Mouse (Mus musculus) left cerebral cortex, postnatal 36 days (tissue): ENCODE data around the gene Olfr1402. TPM values are rescaled to one million over a fixed set of nuclear protein-coding genes. Genes with fewer than 3 reads are reported as not detected.

ENCODE experiments used
- DNase-seq, 2 experiments: peaks; one replicate each; pipeline ENCODE4 v3.0.0; 2021 to 2022; ENCODE audit warnings: low spot score in 2 of 2, mixed read lengths in 1 of 2
- intact Hi-C: fragments of 180-260 bp; cut with DNase I; formaldehyde crosslinking; loops from one replicate; pipeline ENCODE4 v1.15.1; 2025
- total RNA-seq, 2 experiments: library from RNA; stranded (reverse); gene quantifications; 2 replicates each; pipeline ENCODE4 v1.2.3; 2021

Olfr1402 gene
- not detected for total RNA-seq

DNA sequence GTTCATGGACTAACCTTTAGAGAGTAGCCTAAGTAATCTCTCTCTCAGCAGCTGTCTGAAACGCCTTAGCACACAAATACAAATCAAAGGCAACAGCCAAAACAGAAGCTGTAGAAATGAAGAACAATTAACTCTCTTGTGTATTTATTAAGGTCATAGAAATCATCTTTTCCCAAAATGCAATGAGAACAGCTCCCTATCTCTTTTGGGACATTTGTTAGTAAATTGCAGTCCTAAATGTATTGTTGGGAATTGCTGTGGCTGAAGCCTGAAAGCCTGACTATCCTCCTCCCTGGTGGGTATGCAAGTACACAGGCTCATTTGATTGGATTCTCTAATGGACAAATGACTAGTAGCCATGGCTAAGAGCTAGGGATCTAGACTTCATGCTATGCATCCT, at the start of gene Olfr1402:
Olfr1402 (minus strand) TSS at position 101 of the 400 bp plus-strand sequence.
- intact Hi-C loops, result no loop called here
- no peak for DNase-seq

DNA sequence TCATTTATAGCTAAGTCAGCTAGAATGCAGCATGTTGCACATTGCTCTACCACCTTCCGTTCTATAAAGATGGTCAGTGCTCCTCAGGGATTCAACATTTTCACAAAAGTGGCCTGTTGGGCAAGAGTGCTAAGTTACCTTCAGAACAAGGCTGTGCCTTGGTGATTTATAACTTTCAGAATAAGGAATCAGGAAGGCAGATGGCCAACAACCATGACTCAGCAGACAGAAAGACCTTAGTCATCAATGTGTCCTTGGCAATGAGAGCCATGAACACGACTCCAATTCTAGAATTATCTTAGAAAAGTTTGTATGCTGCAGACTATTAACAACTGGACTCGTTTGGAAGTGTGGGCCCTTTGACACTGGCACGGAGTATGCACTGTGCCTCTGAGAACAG, 33.5 kb upstream of the Olfr1402 start:
- intact Hi-C loops, result no loop called here

DNA sequence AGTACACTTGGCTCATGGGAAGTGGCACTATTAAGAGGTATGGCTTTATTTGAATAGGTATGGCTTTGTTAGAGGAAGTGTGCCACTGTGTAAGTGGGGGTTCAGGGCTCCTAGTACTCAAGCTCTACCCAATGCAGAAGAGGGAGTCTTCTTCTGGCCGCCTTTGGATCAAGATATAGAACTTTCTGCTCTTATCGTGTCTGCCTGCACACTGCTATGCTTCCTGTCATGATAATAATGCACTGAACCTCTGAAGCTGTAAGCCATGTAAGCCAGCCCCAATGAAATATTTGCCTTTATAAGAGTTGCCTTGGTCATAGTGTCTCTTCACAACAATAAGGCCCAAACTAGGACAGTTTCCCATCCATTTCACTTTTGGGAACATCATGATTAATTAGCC, 16.8 kb upstream of the Olfr1402 start:
- no peak for DNase-seq
- intact Hi-C loops, result no loop called here

More for the DNA sequence above, 33.5 kb upstream of the Olfr1402 start:
- no peak for DNase-seq

DNA sequence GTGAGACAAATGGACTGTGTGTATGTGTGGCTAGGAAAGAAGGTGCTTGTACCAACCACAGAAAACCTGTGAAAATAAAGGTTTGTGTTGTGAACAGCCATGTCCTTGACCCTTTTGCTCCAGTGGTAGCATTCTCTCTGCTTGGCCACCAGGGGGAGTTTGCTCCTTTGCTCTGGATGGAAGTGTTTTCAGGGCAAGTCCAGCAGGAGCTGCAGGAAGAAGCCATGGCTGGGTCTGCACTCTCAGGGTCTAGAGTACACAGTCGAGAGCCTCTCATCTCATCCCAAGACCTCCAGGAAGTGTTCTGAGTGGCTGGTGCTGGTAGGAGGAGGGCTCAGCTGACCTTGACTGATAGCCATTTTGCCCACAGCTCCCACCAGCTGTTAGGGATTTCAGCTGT, 27.5 kb downstream of the Olfr1402 start:
- peak in 1 of 2 experiments; percentile 4 for DNase-seq

DNA sequence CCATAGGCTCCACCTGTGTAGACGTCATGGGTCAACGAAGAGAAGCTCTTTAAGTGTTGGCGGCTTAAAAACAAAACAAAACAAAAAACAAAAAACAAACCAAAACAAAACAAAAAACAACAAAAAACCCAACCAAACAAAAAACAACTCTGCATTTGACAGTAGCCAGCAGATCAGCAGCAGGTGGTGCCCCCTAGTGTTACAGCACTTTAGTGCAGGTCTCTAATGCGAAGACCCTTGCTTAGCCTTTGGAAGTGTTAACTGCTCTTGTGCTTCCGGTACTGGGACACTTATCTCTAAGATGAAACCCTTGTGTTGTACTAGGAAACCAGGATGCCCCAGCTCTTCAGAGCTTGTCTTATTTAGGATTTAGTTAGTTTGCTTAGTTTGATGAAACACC, 28.7 kb downstream of the Olfr1402 start:
- intact Hi-C loops, result loop anchor here (10.0 kb wide), 1 partner anchor 142 kb away; no protein-coding TSS in a partner anchor
- no peak for DNase-seq

More for the DNA sequence above, 27.5 kb downstream of the Olfr1402 start:
- intact Hi-C loops, result loop anchor here (2.0 to 10.0 kb wide), 2 partner anchors 141 to 191 kb away; no protein-coding TSS in a partner anchor

DNA sequence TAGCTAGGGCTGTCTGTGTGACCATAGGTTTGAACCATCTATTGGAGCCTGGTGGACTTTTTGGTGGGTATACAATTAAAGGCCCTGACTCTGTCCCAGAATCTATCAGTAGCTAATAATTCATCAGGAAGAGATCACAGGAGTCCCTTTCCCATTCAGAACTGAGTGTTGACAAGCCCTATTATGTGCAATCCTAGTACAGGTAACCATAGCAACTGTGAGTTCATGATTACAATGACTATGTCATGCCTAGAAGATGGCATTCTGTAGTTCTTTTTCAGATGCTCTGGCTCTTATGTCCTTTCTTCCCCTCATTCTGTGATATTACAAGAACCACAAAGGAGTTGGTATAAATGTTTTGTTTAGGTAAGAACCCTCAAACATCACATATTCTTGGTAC, 51.4 kb downstream of the Olfr1402 start:
- intact Hi-C loops, result no loop called here
- DNase-seq, result no peak

DNA sequence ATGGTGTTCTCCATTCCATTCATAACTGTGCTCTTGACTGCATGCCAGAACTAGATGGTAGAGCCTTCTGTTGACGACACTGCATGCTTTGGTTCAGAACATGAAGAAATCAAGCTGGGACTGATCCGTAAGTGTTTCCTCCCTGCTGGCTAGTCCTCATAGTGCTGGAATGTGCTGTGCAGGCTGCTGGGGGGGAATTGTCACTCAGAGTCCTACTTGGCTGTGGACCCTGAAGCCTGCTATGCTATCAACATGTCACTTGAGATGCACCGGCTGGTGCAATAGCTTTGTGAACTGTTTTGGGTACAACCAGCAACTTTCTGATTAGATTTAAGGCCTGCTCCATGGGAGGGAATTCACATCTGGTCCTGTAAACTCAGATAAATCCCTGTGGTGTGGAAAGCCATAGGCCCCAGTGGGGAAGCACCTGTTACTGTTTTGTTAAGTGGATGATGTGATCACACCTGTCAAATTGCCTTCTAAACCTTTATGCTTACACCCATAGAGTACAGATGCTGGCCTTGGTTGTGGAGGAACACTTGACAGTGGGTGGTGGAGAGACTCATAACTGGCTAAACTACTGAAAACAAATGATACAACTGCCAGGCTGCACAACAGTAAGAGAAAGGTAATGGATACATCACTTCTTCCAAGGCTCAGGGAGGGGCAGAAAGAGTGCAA, 58.3 kb downstream of the Olfr1402 start:
- intact Hi-C loops, result no loop called here
- no peak for DNase-seq

DNA sequence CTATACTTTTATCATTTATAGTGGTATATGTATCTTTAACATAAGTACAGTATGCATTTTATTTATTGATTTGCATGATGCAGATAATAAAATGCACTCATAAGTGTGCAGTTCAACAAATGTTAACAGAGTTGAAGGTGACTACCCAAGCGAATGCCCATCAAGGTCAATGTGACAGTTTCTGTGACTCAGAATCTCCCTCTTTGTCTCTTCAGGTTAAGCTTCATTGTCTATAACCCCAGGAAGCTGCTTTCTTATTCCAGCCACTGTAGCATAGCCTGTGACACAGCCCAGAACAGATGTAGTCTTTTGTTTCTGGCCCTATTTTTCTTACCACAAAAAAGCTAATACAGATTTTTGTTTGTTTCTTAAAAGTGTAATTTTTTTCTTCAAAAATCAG, 63.4 kb downstream of the Olfr1402 start:
- intact Hi-C loops, result no loop called here
- DNase-seq, result no peak

Other genes starting within 250 kb of the Olfr1402 start
- 10 to 100 TPM; 42.2 to 53.0 TPM for gene Bcl9, start 124.1 kb downstream of the Olfr1402 start, total RNA-seq
- gene Chd1l, start 188.2 kb upstream of the Olfr1402 start, total RNA-seq, result 1 to 10 TPM; 8.8 to 9.5 TPM
- 1 to 10 TPM; 3.2 to 3.6 TPM for gene Fmo5, start 206.8 kb upstream of the Olfr1402 start, total RNA-seq
- 10 to 100 TPM; 26.4 to 30.8 TPM for gene Prkab2, start 236.2 kb upstream of the Olfr1402 start, total RNA-seq